Mouse (Mus musculus): ENCODE measurements around the gene Cfb.
"Not testable (repeated sequence)": the region's sequence is repeated elsewhere in the genome, so short reads cannot be mapped to it uniquely, and the experiment has no call there.

Cfb gene

DNA sequence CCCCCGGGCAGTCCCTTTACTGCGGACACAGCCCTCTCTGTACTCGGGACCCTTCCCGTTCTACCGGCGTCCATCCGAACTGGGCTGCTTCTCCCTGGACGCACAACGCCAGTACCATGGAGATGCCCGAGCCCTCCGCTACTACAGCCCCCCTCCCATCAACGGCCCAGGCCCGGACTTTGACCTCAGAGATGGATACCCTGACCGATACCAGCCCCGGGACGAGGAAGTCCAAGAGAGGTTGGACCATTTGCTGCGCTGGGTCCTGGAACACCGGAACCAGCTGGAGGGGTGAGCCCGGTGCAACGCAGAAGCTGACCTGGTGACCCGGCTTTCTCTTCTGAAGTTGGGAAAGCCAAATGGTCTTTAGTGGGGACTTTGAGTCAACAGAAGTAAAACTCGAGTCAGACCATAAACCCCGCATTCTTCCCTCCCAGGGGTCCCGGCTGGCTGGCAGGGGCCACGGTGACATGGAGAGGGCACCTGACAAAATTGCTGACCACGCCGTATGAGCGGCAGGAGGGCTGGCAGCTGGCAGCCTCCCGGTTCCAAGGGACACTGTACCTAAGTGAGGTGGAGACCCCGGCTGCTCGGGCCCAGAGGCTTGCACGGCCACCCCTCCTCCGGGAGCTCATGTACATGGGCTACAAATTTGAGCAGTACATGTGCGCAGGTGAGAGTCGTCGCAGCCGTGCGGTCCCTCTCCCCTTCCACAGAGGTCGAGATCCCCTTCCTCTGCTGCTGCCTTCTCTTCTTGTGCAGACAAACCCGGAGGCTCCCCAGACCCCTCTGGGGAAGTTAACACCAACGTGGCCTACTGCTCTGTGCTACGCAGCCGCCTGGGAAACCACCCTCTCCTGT, 24.6 kb downstream of the Cfb start:
- DNase-seq (ENCODE audit: low read depth, low spot score): no peak

DNA sequence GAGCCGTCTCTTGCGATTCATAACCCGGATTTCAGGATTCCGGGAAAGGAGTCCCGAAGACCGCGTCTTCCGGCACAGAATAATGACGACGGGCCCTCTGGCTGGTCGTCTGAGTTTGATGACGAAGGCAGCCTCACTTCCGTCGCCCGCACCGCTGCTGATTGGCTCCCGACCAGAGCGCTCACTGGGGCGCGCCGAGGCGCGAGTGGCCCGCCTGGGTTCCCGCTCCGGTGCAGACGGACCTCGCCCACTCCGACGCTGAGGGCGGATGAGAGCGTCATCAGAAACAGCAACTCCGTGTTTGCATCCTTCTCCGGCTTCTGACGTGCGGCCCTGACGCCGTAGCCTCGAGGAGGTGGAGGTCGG, 25.5 kb downstream of the Cfb start, which contains the start of the genes Stk19 and Dxo:
Stk19 (minus strand) TSS at position 90 of the 366 bp plus-strand sequence.
Dxo (plus strand) TSS at position 164 of the 366 bp plus-strand sequence.
- DNase-seq (ENCODE audit: low read depth, low spot score): peak; percentile 93

DNA sequence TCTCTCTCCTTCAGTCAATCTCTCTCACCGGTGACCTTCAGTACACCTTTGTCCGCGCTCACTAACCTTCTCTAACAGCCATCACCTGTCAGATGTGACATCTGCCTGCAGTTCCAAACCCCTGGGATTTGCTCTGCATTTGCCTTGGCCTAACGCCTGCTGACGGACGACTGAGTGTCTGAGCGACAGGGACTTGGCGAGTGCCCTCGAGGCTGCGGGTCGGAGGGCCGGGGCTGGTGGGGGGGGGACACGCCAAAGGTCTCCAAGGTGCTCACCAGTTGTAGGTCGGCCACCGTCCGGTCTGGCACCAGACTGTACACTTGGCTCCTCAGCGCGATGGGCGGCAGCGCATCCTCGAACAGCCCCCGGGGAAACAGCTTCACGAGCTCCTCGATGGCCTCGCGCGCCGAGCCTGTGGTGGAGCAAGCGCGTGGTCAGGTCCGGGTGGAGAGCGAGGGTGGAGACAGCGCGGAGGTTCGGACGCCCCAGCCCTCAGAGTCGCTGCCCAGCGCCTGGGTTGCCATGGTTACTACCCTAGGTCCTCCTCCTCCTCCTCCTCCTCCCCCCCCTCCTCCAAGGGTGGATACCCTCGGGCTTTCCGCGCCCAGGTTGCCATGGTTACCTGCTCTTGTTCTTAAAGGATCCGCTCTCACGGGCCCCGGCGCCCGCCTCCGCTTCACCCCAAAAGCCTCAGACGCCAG, 26.0 kb downstream of the Cfb start:
- DNase-seq (ENCODE audit: low read depth, low spot score): peak; percentile 8

DNA sequence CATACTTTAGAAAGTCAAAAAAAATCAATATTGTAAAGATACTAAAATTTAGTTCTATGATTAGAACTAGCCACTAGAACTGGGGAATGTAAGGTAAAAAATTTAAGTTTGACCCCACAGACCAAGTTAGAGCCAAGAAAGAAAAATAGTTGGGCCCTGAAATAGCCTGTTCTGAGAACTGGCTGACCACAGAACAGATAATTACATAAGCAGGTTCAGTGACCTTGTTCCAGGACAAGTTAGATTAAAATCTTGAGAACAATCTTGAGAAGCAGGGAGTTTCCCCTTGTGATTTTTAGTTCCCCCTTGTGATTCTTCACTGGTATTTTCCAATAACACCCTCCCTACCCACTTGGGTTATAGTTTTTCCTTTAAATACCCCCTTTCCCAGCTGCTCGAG, 31.5 kb downstream of the Cfb start:
- DNase-seq (ENCODE audit: low read depth, low spot score): not testable (repeated sequence)

DNA sequence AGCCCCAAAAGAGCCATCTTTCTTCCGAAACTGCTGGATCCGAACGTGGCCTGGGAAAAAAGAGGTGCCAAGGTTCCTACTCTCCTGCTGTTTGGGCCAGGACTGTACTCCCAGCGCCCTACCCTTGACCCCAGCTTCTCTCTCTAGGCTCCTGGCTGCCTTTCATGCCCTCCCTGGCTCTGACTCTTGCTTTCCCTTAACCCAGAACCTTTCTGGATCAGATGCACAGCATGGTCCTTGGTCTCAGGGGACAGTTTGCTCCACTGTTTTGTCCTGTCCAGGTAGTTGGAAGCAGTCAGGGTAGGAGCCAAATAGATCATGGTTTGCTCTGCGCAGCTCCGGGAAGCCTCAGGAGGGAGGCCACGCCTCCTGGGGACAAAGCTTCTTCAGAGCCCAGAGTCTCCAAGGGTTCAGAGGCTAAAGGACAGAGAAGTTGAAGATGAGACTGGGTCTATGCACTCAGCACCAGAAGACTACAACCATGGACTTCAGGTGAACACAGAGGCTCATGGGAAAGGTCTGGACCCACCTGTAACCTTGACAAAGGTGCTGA, 47.4 kb downstream of the Cfb start:
- DNase-seq (ENCODE audit: low read depth, low spot score): no peak

DNA sequence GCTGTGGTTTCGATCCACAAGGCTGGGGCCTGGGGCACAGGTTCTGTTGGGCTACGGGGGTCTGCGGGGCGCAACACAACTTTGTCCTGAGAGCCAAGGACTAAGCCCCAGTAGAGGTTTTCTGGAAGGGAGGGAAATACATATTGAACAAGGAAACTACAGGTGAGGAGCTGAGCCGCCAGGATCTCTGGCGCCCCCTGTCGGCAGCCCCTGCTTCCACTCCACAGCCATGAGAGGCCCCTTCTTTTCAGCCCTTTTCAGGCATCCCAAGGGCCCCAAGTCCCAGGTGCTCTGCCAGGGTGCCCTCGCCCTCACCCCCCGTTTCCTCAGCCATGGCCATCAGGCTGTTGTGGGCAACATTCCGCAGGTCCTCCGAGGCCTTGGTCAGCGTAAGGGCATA, 48.6 kb downstream of the Cfb start:
- DNase-seq (ENCODE audit: low read depth, low spot score): peak; percentile 6

DNA sequence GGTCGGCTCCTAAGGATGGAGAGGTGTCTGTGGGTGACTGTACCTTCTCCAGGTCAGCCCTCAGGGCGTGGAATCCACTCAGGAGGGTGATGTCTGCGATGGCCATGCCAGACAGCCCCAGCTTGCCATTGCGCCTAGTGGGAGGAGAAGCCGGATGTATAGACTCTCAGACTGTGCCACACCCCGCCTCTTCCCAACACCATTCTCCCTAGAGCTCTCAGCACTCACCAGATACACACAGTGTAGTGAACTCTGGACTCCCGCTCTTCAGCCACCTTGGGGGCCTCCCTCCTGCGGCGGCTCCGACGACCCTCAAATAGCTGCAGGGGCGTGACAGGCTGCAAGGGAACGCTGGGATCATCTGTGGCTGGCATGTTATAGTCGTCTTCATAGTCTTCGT, 51.0 kb downstream of the Cfb start:
- no peak for DNase-seq (ENCODE audit: low read depth, low spot score)

DNA sequence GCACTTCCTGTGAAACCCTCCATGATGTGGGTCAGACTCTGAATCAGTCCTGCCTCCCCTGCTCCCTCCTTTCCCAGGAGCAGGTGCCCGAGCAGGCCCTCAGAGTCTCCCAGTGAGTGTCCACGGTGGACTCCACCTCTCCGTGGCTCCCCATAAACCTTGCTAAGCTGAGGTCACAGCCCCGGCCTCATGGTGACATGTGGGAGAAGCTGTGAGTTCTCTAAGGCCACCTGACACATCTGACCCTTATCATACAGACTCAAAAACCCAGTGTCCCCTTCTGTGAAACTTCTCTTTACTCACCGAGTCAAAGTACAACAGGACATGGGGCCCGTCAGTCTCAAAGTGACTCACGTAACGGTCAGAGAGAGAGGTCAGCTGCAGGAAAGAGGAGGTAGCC, 51.5 kb downstream of the Cfb start:
- not testable (repeated sequence) for DNase-seq (ENCODE audit: low read depth, low spot score)

DNA sequence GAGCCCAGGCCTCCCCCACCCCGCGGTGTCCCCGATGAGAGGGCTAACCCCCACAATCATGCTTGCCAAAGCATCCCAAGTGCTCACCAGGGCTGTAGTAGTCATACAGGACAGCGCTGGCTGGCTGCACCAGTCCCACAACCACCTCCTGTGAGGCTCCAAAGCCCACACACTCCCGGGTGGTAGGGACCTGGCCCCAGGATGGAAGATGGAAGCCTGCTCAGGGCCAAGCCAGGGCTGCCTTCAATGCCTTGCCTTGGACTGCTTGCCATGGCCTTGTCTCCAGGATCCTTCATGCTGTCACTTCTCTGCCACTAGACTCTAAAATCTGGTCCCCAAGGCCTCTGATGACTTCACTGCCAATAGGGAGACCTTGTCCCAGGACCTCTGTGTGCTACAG, 51.9 kb downstream of the Cfb start:
- not testable (repeated sequence) for DNase-seq (ENCODE audit: low read depth, low spot score)

DNA sequence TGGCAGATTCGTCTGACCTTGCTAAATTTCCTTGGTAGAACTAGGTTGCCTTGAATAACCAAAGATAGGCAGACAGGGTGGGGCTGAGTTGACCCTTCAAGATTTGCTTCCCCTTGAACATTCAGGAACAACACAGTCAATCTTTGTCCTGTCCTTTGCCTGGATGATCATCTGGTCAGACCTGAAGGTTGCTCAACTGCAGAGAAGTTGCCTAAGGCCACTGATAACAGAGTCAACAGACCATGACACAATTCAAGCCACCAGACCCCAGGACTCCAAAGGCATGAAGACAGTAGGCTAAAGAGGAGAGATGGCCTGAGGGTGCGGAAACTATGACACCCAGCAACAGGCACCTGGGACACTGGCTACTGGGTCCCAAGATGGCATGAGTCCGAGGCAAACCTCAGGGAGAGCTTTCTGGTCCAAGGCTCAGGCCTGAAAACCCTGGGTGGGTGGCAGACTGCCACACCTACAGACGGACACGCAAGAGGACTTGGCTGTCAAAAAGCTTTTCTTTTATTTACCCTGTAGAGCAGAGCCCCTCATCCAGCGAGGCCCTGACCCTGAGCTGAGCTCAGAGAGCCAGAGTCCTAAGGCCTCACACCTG, 53.6 kb downstream of the Cfb start:
- DNase-seq (ENCODE audit: low read depth, low spot score): no peak

DNA sequence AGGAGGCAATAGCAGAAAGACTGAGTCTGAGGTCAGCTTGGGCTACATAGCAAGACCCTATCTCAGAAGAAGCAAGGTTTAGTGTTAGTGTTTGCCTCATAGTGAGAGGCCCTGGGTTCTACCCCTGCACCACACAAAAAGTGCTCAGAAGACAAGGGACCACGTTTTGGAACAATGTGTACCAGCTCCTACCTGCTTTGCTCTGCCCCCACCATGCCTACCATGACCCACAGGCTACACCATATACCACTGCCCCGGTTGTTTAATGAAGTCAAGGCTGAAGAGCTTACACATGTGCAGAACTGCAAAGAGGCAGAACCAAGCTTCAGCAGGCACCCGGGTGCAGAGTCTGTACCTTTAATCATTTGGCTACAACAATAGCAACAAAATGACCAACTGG, 55.1 kb downstream of the Cfb start:
- no peak for DNase-seq (ENCODE audit: low read depth, low spot score)

All from retina, postnatal 7 days (tissue).